ENCODE assay signal across 9 mouse cellular contexts in the genomic region with DNA sequence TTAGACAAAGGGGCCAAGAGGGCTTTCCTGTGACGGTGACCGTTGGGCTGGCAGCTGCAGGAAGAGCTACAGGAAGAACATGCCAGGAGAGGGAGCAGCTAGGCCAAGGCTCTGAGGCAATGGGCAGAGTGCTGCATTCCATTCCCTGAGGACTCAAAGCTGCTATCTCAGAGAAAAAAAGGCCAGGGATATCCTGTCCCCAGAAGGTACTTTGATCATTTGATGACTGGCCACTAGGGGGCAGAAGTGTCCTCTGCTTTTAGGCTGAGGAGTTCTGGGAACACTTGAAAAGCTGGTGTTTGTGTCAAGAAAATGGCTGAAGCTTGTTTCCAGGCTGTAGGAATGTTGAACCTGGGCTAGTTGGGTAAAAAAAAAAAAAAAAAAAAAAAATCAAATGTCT. TPM values are rescaled to one million over a fixed set of nuclear protein-coding genes. Genes with fewer than 3 reads are reported as not detected.
DNase-seq lines count a peak whose midpoint lies in the region; ATAC-seq and TF ChIP-seq lines count a peak whose summit lies in the region.
"Had no signal": no experiment of that assay in that cellular context is flagged by ENCODE, and none has a peak within 500 bp of the region (broad histone marks: within the 10 kb centered on the region; RNA-seq: fewer than 3 reads in every experiment).

No protein-coding gene starts in this region.

- H3K4me1 ChIP-seq in hindbrain, embryonic 15.5 days (replicated peaks): no peaks in the 10 kb centered on the region
- H3K4me1 ChIP-seq in megakaryocyte, embryonic 14.5 days: peaks cover 20% of the 10 kb centered on the region
- H3K4me1 ChIP-seq: limb, embryonic 15.5 days had no signal

- ATAC-seq in Patski: peak; percentile 61
- ATAC-seq in hindbrain, embryonic 15.5 days (ENCODE audit: low FRiP score, low read depth): peak; percentile 71; the same call in 1 of the 2 replicates
- ATAC-seq in megakaryocyte-erythroid progenitor cell, adult 5-6 weeks (replicated peaks; ENCODE audit: low FRiP score, low TSS enrichment, poor library complexity, severe bottlenecking): no peak

- no peaks in the 10 kb centered on the region for H3K27me3 ChIP-seq in Patski
- H3K27me3 ChIP-seq in hindbrain, embryonic 15.5 days: no peaks in the 10 kb centered on the region
- peaks cover 47% of the 10 kb centered on the region for H3K27me3 ChIP-seq in megakaryocyte, embryonic 14.5 days (replicated peaks)
- H3K27me3 ChIP-seq: limb, embryonic 15.5 days had no signal

- WGBS in hindbrain, embryonic 15.5 days: 49% methylated on average over 2 of the region's 2 CpGs

- in situ Hi-C loops in Patski (cut with MboI; ENCODE audit: low pct_unique_long_range_greater_than_20kb): no loop called here

- H3K36me3 ChIP-seq in hindbrain, embryonic 15.5 days: no peaks in the 10 kb centered on the region
- no peaks in the 10 kb centered on the region for H3K36me3 ChIP-seq in megakaryocyte, embryonic 14.5 days (replicated peaks; ENCODE audit: low read length)
- H3K36me3 ChIP-seq: limb, embryonic 15.5 days had no signal

- no peak overlapping the region for H3K4me3 ChIP-seq in hindbrain, embryonic 15.5 days
- H3K4me3 ChIP-seq in megakaryocyte, embryonic 14.5 days (replicated peaks): peak overlapping the region; percentile 33
- H3K4me3 ChIP-seq: limb, embryonic 15.5 days had no signal

- POLR2A ChIA-PET in Patski (lab: Charles Lee): interaction anchor here (1.4 kb wide), 1 partner anchor 52 kb away, joined by 3 read pairs; no protein-coding TSS in a partner anchor

- no peak overlapping the region for H3K27ac ChIP-seq in hindbrain, embryonic 15.5 days (replicated peaks)
- H3K27ac ChIP-seq: limb, embryonic 15.5 days had no signal

- no peak overlapping the region for H3K4me2 ChIP-seq in hindbrain, embryonic 15.5 days
- H3K4me2 ChIP-seq: limb, embryonic 15.5 days had no signal

- no peaks in the 10 kb centered on the region for H3K9me3 ChIP-seq in hindbrain, embryonic 15.5 days
- H3K9me3 ChIP-seq in megakaryocyte, embryonic 14.5 days: no peaks in the 10 kb centered on the region
- H3K9me3 ChIP-seq: limb, embryonic 15.5 days had no signal

- no peak overlapping the region for H3K9ac ChIP-seq in hindbrain, embryonic 15.5 days
- H3K9ac ChIP-seq: limb, embryonic 15.5 days had no signal

- DNase-seq in Patski (ENCODE audit: low read depth, low spot score): no peak
- peak; percentile 82 for DNase-seq in cerebellum, adult 8-10 months
- peak; percentile 58 to 79 for DNase-seq in frontal cortex, postnatal 14 days (ENCODE audit: low spot score in 2 of 2)
- peak; percentile 69 to 97 for DNase-seq in layer of hippocampus, postnatal 25 days (ENCODE audit: extremely low spot score in 1 of 2, low spot score in 1 of 2)
- peak; percentile 73 for DNase-seq in right cerebral cortex, postnatal 25 days

- CTCF ChIA-PET in Patski (lab: Charles Lee): interaction anchor here (0.6 to 3.4 kb wide), 19 partner anchors 9 to 170 kb away, joined by 3 to 55 read pairs (median 5); no protein-coding TSS in a partner anchor

- TF ChIP-seq CTCF in Patski (IDR thresholded peaks at IDR 0.05): peak; percentile 81

RNA-seq across cellular contexts. Expression of gene Rab7b, which starts 23.9 kb away (rescaled TPM):
- 0.82 TPM for polyA plus RNA-seq in Patski (2021)
- 0.91 and 1.6 TPM in 2 replicates for polyA plus RNA-seq in hindbrain, embryonic 15.5 days (2015; fragmentation: Nextera tagmentation; extraction: Ambion mirVana)
- total RNA-seq in layer of hippocampus, postnatal 25 days (2021): 1 to 10 TPM; 4.0 to 4.4 TPM
- 2.3 TPM in 1 of 2 replicates, not detected in the other for polyA plus RNA-seq in megakaryocyte, embryonic 14.5 days (2012; ENCODE audit: insufficient read depth, low replicate concordance)
- total RNA-seq in megakaryocyte-erythroid progenitor cell, adult 5-6 weeks (2014; fragmentation: Nextera tagmentation): not detected in 2 replicates
- total RNA-seq in megakaryocyte-erythroid progenitor cell, adult 5-6 weeks (2017): 1.3 and 1.5 TPM in 2 replicates

RNA-seq across cellular contexts. Expression of gene Slc26a9, which starts 31.4 kb away (rescaled TPM):
- 0.01 TPM for polyA plus RNA-seq in Patski (2021)
- 0.05 and 0.08 TPM in 2 replicates for polyA plus RNA-seq in hindbrain, embryonic 15.5 days (2015; fragmentation: Nextera tagmentation; extraction: Ambion mirVana)
- under 1 TPM; 0.12 to 0.15 TPM for total RNA-seq in layer of hippocampus, postnatal 25 days (2021)
- polyA plus RNA-seq in megakaryocyte, embryonic 14.5 days (2012; ENCODE audit: insufficient read depth, low replicate concordance): not detected in 2 replicates
- not detected in 2 replicates for total RNA-seq in megakaryocyte-erythroid progenitor cell, adult 5-6 weeks (2014; fragmentation: Nextera tagmentation)
- total RNA-seq in megakaryocyte-erythroid progenitor cell, adult 5-6 weeks (2017): not detected in 2 replicates
